Mouse (Mus musculus) layer of hippocampus, postnatal 25 days (tissue): ENCODE data around the gene Aqp12. TPM values are rescaled to one million over a fixed set of nuclear protein-coding genes. Genes with fewer than 3 reads are reported as not detected.
"Not testable (repeated sequence)": the region's sequence is repeated elsewhere in the genome, so short reads cannot be mapped to it uniquely, and the experiment has no call there.

Source experiments
- DNase-seq, 2 experiments: peaks; one replicate each; pipeline ENCODE4 v3.0.0; 2022; ENCODE audit warnings: mixed read lengths in 2 of 2, low spot score in 1 of 2; ENCODE audit errors: extremely low spot score in 1 of 2
- total RNA-seq, 2 experiments: library from RNA; stranded (reverse); gene quantifications; 2 replicates each; pipeline ENCODE4 v1.2.3; 2021

Aqp12 gene
- not detected for total RNA-seq

- DNase-seq: no peak
These were observed at the start of gene Aqp12 for GRCm38 (mm10) chr1:93006061-93006460. Gene Aqp12 (plus strand): TSS chr1:93006334.

GRCm38 (mm10) chr1:92956571-92957335 lies 49.4 kb upstream of the Aqp12 start:
- peak; percentile 71 to 73 for DNase-seq

- no peak for DNase-seq
These were observed 47.1 kb upstream of the Aqp12 start for GRCm38 (mm10) chr1:92958999-92959398.

- DNase-seq: not testable (repeated sequence)
These were observed 35.3 kb upstream of the Aqp12 start for GRCm38 (mm10) chr1:92970791-92971190.

GRCm38 (mm10) chr1:92971879-92972795 lies 34.0 kb upstream of the Aqp12 start:
- DNase-seq: no peak

DNA sequence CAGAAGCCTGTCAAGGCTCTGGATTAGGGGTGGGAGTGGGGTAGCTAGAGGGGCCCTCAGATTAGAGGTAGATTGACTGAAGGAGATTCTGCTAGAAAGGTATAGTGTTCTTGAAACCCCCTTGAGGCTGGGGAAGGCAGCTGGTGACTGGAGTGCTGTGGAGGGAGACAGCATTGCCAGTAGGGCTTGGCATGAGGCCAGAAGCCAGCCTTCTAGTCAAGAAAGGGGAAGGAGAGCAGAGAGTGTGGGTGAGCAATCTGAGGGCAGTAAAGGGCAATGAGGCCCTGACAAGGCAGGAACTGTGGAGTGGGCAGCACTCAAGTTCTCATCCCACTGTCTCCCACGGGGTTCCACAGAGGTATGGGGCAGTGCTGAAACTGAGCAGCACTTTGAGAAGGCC lies 33.3 kb upstream of the Aqp12 start:
- DNase-seq: peak in 1 of 2 experiments; percentile 28

- no peak for DNase-seq
These were observed 30.0 kb upstream of the Aqp12 start for GRCm38 (mm10) chr1:92976141-92976566.

DNA sequence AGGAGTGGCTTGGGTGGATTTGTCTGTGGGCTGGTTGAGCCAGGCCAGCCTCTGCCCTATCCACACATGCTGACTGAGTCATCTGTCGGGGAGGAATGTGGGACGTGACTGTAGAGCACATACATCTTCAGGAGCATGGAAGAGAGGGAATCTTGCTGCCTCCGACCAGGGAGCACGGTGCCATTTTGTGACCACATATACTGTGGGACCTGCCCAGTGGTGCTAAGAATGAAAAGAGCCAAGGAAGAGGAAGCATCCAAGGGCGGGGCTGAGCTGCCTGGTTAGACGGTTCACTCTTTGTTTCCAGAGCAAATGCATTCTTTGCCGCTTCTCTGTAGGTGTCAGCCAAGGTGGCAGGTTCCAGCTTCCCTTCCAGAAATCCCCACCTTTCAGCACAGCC lies 27.5 kb upstream of the Aqp12 start:
- no peak for DNase-seq

- DNase-seq: no peak
These were observed 27.0 kb upstream of the Aqp12 start for GRCm38 (mm10) chr1:92979073-92979602.

DNA sequence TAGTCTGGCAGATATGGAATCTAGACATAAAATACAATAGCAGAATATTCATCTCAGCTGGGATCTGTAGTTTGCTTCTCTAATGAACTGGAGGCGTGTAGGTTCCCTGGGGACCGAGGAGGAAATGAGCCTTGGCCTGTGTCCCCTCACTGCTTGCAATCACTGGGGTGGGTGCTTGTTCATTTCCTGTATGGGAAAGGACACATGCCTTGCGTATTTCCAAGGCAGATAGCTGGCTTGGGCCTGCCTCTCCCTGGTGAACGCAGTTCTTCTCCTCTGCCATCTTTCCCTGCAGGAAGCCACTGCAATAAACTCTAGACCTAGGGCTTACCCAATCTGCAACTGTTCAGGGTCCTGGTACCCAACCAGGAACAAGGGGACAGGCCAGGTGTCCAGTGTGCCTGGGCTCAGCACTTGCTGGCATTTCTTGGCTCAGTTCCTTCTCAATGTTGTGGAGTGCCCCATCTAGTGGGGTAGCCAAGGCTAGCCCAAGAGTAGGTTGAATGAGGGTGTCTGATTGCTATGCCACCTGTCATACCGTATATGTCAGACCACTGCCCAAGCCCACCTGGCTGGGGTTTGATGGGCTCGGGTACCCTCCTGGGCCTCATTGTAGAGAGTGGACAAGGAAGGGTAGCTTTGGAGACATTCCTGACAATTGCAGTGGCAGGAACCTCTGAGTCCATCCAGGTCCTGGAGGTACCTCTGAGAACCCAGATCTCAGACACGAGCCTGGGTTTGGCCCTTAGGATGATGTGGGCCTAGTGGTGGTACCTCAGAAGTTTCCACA lies 24.9 kb upstream of the Aqp12 start:
- DNase-seq: no peak

DNA sequence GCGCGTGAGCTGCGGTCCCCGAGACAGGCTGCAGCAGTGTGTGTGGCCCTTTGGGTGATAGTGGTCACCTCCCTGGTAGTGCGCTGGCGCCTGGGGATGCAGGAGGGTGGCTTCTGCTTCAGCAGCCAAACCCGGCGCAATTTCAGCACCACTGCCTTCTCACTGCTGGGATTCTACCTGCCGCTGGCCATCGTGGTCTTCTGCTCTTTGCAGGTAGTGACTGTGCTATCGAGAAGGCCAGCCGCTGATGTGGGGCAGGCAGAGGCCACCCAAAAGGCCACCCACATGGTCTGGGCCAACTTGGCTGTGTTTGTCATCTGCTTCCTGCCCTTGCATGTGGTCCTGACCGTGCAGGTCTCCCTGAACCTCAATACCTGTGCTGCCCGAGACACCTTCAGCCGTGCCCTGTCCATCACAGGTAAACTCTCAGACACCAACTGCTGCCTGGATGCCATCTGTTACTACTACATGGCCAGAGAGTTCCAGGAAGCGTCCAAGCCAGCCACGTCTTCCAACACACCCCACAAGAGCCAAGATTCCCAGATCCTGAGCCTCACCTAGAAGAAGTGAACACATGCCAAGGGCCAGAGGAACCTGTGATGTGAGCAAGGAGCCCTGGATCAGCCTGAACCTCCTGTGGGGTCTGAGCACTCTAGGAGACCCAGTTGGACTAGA lies 23.1 kb upstream of the Aqp12 start:
- DNase-seq: no peak

- DNase-seq: no peak
These were observed 21.1 kb upstream of the Aqp12 start for GRCm38 (mm10) chr1:92984999-92985398.

DNA sequence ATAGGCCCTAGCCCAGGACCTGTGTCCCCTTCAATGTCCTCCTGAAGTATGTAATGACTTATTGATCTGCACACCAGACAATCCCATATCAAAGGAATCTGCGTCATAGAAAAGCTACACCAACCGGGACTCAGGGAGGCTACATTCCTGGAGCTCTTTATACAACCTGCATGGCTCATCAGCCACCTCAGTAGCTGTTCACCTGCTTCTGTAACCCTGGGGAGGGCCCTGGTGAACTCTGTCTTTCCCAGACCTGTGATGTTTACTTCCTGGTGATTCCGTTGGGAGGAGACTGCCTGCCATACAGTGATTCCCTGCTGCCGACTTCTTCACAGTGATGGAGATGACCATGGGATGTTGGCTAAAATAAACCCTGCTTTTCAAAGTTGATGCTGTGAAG lies 17.2 kb upstream of the Aqp12 start:
- DNase-seq: no peak

DNA sequence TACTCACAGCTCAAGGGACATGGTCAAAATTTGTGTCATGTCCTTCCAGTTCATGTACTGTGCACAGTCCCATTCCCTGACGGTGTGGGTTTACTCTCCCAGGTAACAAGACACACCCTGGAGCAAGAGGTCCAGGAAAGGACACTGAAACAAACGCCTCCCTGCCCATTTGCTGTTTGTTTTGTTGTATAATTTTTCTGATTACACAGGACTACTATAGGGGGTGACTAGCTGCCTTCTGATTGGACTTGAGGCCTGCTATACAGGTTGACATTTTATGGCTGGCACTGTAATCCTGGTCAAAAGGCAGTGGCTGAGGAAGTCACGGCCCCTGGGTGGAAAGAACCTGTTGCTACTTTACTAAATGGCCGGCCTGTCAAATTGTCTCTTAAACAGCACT lies 16.2 kb upstream of the Aqp12 start:
- no peak for DNase-seq

- no peak for DNase-seq
These were observed 13.8 kb upstream of the Aqp12 start for GRCm38 (mm10) chr1:92992214-92992855.

DNA sequence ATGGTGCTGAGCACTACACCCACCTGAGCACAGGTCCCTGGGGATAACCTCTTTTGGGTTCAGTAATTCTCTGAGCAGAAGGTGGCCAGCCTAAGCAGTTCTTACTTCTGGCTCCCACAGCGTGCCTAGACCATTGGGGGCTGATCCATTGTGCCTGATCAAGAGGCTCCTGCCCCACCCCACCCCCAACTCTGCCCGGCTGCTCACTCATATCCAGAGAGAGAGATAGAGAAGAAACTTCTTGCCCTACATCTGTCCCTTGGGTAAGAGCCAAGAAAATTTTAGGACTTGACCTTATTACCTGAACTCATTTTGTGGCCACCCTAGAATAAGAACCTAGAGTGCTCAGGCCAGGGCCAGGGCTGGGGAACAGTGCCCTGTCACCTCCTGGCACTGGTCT lies 13.3 kb upstream of the Aqp12 start:
- DNase-seq: no peak

GRCm38 (mm10) chr1:93009196-93009595 lies 3.1 kb downstream of the Aqp12 start:
- DNase-seq: no peak

DNA sequence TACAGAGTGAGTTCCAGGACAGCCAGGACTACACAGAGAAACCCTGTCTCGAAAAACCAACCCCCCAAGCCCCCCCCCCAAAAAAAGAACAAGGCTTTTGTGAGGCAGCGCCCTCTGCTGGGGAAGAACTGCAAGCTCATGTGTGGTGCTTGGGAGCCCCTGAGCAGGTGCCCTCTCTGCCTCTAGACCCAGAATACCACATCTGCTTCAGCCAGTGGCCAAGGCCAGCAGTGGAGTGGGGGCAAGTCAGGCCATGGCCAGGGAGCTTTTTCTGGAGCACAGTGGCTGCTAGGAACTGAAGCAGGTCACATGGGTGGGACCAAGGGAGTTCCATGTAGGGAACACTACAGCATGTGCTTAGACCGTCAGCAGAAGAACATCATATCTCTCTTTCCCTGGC lies 4.6 kb downstream of the Aqp12 start:
- peak in 1 of 2 experiments; percentile 45 for DNase-seq

- DNase-seq: no peak
These were observed 6.0 kb downstream of the Aqp12 start for GRCm38 (mm10) chr1:93012103-93012585.
